Comparison of ENCODE assay signal across 8 mouse cellular contexts in the genomic region with DNA sequence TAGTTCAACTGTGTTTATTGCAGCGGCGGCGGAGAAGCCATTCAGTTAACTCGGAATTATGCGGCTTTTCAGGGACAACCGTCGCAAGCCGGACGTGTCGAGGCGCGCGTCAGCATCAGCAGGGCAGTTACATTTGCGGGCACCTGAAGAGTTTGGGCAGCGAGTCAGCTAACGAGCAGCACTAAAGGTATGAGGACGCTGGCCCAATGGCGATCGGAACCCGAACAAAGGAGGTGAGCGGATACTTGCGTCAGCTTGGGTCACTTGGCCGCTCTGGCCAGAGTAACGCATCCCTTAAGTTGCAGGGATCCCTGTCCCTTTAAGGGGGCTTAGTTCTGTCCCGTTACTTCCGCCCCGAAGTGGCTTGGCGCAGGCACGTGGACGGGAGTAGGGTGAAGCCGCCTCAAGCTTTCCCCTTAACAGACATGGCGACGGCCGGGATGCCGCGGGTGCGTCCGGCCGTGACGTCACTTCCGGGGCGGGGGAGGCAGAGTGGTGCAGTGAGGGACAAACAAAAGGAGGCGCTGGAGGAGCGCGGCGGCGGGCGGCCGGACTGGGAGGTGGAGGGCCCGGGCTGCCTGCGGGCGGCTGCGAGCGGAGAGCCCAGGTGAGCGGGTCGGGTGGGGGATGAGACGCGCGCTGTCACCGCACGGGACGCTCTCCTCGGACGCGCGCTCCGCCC. TPM values are rescaled to one million over a fixed set of nuclear protein-coding genes. Genes with fewer than 3 reads are reported as not detected.
DNase-seq lines count a peak whose midpoint lies in the region; ATAC-seq lines count a peak whose summit lies in the region.

Gene Lrrc8a (plus strand): TSS at position 517 of the 682 bp plus-strand sequence.

- ATAC-seq in hindbrain, embryonic 16.5 days: peak; percentile 98

- H3K27ac ChIP-seq in hindbrain, embryonic 16.5 days (ENCODE audit: low read depth, low read length): peak within 1 kb of the TSS; percentile 88
- H3K27ac ChIP-seq in macrophage: peak within 1 kb of the TSS; percentile 67

- DNase-seq in T-cell, adult 2 months (ENCODE audit: low spot score): peak; percentile 100
- DNase-seq in cerebellum, postnatal 36 days: peak; percentile 99 to 100
- DNase-seq in gastrocnemius, adult 18-20 months (ENCODE audit: low spot score): peak; percentile 100
- peak; percentile 100 for DNase-seq in left cerebral cortex, adult 18-20 months (ENCODE audit: low spot score in 2 of 2)
- peak; percentile 100 for DNase-seq in right cerebral cortex, adult 18-20 months
- DNase-seq in urinary bladder, postnatal 10 days (ENCODE audit: low spot score): peak; percentile 100

- H3K9ac ChIP-seq in hindbrain, embryonic 16.5 days (ENCODE audit: low read depth, low read length): peak within 1 kb of the TSS; percentile 95

- peak within 1 kb of the TSS; percentile 88 for H3K4me2 ChIP-seq in hindbrain, embryonic 16.5 days (ENCODE audit: low read length)

- no peaks in the 10 kb centered on the region for H3K27me3 ChIP-seq in hindbrain, embryonic 16.5 days (replicated peaks; ENCODE audit: control insufficient read depth, insufficient read depth, low read length)

- no peaks in the 10 kb centered on the region for H3K9me3 ChIP-seq in hindbrain, embryonic 16.5 days (ENCODE audit: control insufficient read depth, low read length)

- H3K4me3 ChIP-seq in hindbrain, embryonic 16.5 days (ENCODE audit: low read length): peak within 1 kb of the TSS; percentile 89
- peak within 1 kb of the TSS; percentile 80 for H3K4me3 ChIP-seq in macrophage (ENCODE audit: inconsistent target)

- H3K36me3 ChIP-seq in hindbrain, embryonic 16.5 days (ENCODE audit: control insufficient read depth, insufficient read depth, low read length): peaks cover 7% of the 10 kb centered on the region
- peaks cover 5% of the 10 kb centered on the region; the same call in 1 of the 2 replicates for H3K36me3 ChIP-seq in macrophage (ENCODE audit: inconsistent target)

- peaks cover 23% of the 10 kb centered on the region for H3K4me1 ChIP-seq in hindbrain, embryonic 16.5 days (ENCODE audit: control insufficient read depth, insufficient read depth, low read depth, low read length)

- H3K79me2 ChIP-seq in macrophage (ENCODE audit: inconsistent target): peaks cover 40% of the 10 kb centered on the region

- WGBS in hindbrain, embryonic 16.5 days: under 1% methylated on average over 53 of the region's 67 CpGs
- WGBS in macrophage (ENCODE audit: missing documents): under 1% methylated on average over 67 of the region's 67 CpGs

RNA-seq across cellular contexts. Expression of gene Lrrc8a, which starts in this region (rescaled TPM):
- total RNA-seq in gastrocnemius, adult 18-20 months (2021): 10 to 100 TPM; 24.5 to 28.4 TPM
- 53.6 and 56.9 TPM in 2 replicates for polyA plus RNA-seq in hindbrain, embryonic 16.5 days (2015; fragmentation: Nextera tagmentation; extraction: Ambion mirVana)
- 10 to 100 TPM; 58.2 to 62.6 TPM for total RNA-seq in left cerebral cortex, adult 18-20 months (2021)
- 10 to 100 TPM in 8 of 26 experiments, 1 to 10 TPM in 18; 2.4 to 21.7 (median 6.1) TPM for total RNA-seq in macrophage (2018; cell fraction: chromatin; rRNA removed)
- 10 to 100 TPM; 19.7 to 43.4 (median 25.6) TPM for total RNA-seq in macrophage (2018; cell fraction: cytosol; rRNA removed)
- total RNA-seq in macrophage (2018; cell fraction: nucleus; rRNA removed): 10 to 100 TPM; 14.3 to 32.4 (median 20.3) TPM
- 11.0 to 16.9 TPM (median 11.0 TPM) in 3 replicates for polyA plus RNA-seq in macrophage (2018)

Comparison
In these comparisons a context has a peak if more than half of its experiments do, and no peak if none do; other contexts are left out.
1. Peak in every context shown above with its lines: DNase-seq, ATAC-seq, H3K4me3 ChIP-seq and H3K27ac ChIP-seq.